9 mouse cellular contexts compared by ENCODE assay signal in genomic region chr1:155121977-155122939, GRCm38 (mm10). TPM values are rescaled to one million over a fixed set of nuclear protein-coding genes. Genes with fewer than 3 reads are reported as not detected.
DNase-seq lines count a peak whose midpoint lies in the region; ATAC-seq and TF ChIP-seq lines count a peak whose summit lies in the region.
"Had no signal": no experiment of that assay in that cellular context is flagged by ENCODE, and none has a peak within 500 bp of the region (broad histone marks: within the 10 kb centered on the region; RNA-seq: fewer than 3 reads in every experiment).

No protein-coding gene starts in this region.

- 65% methylated on average over 21 of the region's 21 CpGs for WGBS in kidney, adult 2 months

- peak; percentile 92 for ATAC-seq in cerebellum, adult (ENCODE audit: insufficient number of reproducible peaks, low FRiP score, low TSS enrichment)

- H3K27ac ChIP-seq in kidney, adult 2 months (ENCODE audit: insufficient read depth, low read depth, low read length): peak overlapping the region; percentile 35; the same call in 1 of the 2 replicates

- no peaks in the 10 kb centered on the region for H3K27me3 ChIP-seq in kidney, adult 2 months (replicated peaks; ENCODE audit: control insufficient read depth, insufficient read depth, low read length)

- no peak for TF ChIP-seq POLR2A in kidney, adult 2 months (IDR thresholded peaks at IDR 0.05; ENCODE audit: low read depth, low read length)

- TF ChIP-seq CTCF in kidney, adult 2 months (conservative IDR thresholded peaks at IDR 0.05; ENCODE audit: insufficient read depth, insufficient read length, low read depth, low read length): no peak

- H3K4me1 ChIP-seq in kidney, adult 2 months (ENCODE audit: control insufficient read depth, insufficient read depth, low read length): 0 out of 2 replicates have a peak, but pooled peaks cover 3% of the 10 kb centered on the region

- no peak overlapping the region for H3K4me3 ChIP-seq in kidney, adult 2 months (ENCODE audit: insufficient read depth, low read depth, low read length)
- H3K4me3 ChIP-seq: megakaryocyte, embryonic 14.5 days had no signal

- peak; percentile 63 for DNase-seq in kidney, adult 2 months
- DNase-seq in kidney, postnatal 14 days: no peak
- peak; percentile 90 for DNase-seq in gastrocnemius, postnatal 25 days
- peak; percentile 56 to 63 for DNase-seq in layer of hippocampus, postnatal 36 days
- DNase-seq in skeletal muscle tissue, adult 2 months (ENCODE audit: low read depth, low spot score): peak; percentile 94
- no peak for DNase-seq in spleen, postnatal 4 days (ENCODE audit: low spot score in 2 of 2)
- no peak for DNase-seq in natural killer cell, adult 2 months (ENCODE audit: low spot score in 2 of 2)

- no peaks in the 10 kb centered on the region for H3K36me3 ChIP-seq in kidney, adult 2 months (ENCODE audit: control insufficient read depth, insufficient read depth, low read length)

RNA-seq across cellular contexts. Expression of gene Ier5, which starts 22.8 kb away (rescaled TPM):
- polyA plus RNA-seq in kidney, adult 2 months (2012; rRNA removed): 8.6 and 9.8 TPM in 2 replicates
- 1 to 10 TPM; 5.5 to 7.5 TPM for total RNA-seq in gastrocnemius, postnatal 25 days (2021)
- total RNA-seq in layer of hippocampus, postnatal 36 days (2021): 10 to 100 TPM; 26.5 to 30.6 TPM

RNA-seq across cellular contexts. Expression of gene Mr1, which starts 24.4 kb away (rescaled TPM):
- polyA plus RNA-seq in kidney, adult 2 months (2012; rRNA removed): 3.3 and 4.5 TPM in 2 replicates
- 10 to 100 TPM in 1 of 2 experiments, 1 to 10 TPM in 1; 7.3 to 10.6 TPM for total RNA-seq in gastrocnemius, postnatal 25 days (2021)
- 1 to 10 TPM; 1.4 to 2.5 TPM for total RNA-seq in layer of hippocampus, postnatal 36 days (2021)

RNA-seq across cellular contexts. Expression of gene Stx6, which starts 36.3 kb away (rescaled TPM):
- 38.9 and 42.6 TPM in 2 replicates for polyA plus RNA-seq in kidney, adult 2 months (2012; rRNA removed)
- 10 to 100 TPM; 11.3 to 12.2 TPM for total RNA-seq in gastrocnemius, postnatal 25 days (2021)
- total RNA-seq in layer of hippocampus, postnatal 36 days (2021): 100 to 1,000 TPM; 120 to 122 TPM

Comparison
In these comparisons a context has a peak if more than half of its experiments do, and no peak if none do; other contexts are left out.
1. DNase-seq: peak in kidney, adult 2 months (single experiment), gastrocnemius, postnatal 25 days (single experiment), layer of hippocampus, postnatal 36 days (2 of 2) and skeletal muscle tissue, adult 2 months (single experiment); none in kidney, postnatal 14 days (single experiment), spleen, postnatal 4 days (0 of 2) and natural killer cell, adult 2 months (0 of 2).
2. RNA of gene Stx6, which starts 36.3 kb away (total RNA-seq): 120 to 122 TPM in layer of hippocampus, postnatal 36 days; 11.3 to 12.2 TPM in gastrocnemius, postnatal 25 days; every median in the first group is over 4 times any median in the second.